Mouse (Mus musculus) heart, adult 2 months (tissue): ENCODE data around the gene Mdfi. TPM values are rescaled to one million over a fixed set of nuclear protein-coding genes. Genes with fewer than 3 reads are reported as not detected.

ENCODE experiments used
- DNase-seq, 2 experiments: peaks; one replicate each; pipeline ENCODE4 v3.0.0; 2021
- H3K27ac ChIP-seq: fragments of 200-600 bp; 2 replicates; pipeline ENCODE4 v1.8.1; 2022
- H3K27me3 ChIP-seq: fragments of 200-500 bp; 2 replicates; pipeline ENCODE4 v1.6.1; 2012; ENCODE audit warnings: mild to moderate bottlenecking, low read length, inconsistent platforms, mixed read lengths; ENCODE audit not compliant: control insufficient read depth, insufficient read depth
- H3K36me3 ChIP-seq: fragments of 200-500 bp; 2 replicates; pipeline ENCODE4 v1.6.1; 2012; ENCODE audit warnings: low read length, inconsistent platforms; ENCODE audit not compliant: control insufficient read depth, insufficient read depth
- H3K4me1 ChIP-seq: fragments of 200-500 bp; 2 replicates; pipeline ENCODE4 v1.6.1; 2011; ENCODE audit warnings: low read length; ENCODE audit not compliant: control insufficient read depth, insufficient read depth
- H3K4me3 ChIP-seq: fragments of 200-600 bp; 2 replicates; pipeline ENCODE4 v1.8.1; 2022
- H3K79me2 ChIP-seq: fragments of 200-500 bp; replicated peaks from 2 replicates; pipeline ENCODE4 v1.6.1; 2012; ENCODE audit warnings: mild to moderate bottlenecking, inconsistent platforms, low read length, moderate library complexity, mixed read lengths; ENCODE audit not compliant: control insufficient read depth, insufficient read depth
- H3K9ac ChIP-seq: fragments of 200-500 bp; 2 replicates; pipeline ENCODE4 v1.6.1; 2012; ENCODE audit warnings: low read depth, mild to moderate bottlenecking, control low read depth, inconsistent platforms, low read length, mixed read lengths
- CTCF ChIP-seq: fragments of 200-600 bp; IDR thresholded peaks from 2 replicates; pipeline ENCODE4 v1.8.1; 2022; ENCODE audit warnings: antibody characterized with exemption, mild to moderate bottlenecking, moderate library complexity
- EP300 ChIP-seq: fragments of 200-500 bp; IDR thresholded peaks from 2 replicates; pipeline ENCODE4 v1.6.1; 2011; ENCODE audit warnings: low read depth, low read length, control low read depth; ENCODE audit not compliant: insufficient read depth
- POLR2A ChIP-seq: fragments of 200-500 bp; IDR thresholded peaks from 2 replicates; pipeline ENCODE4 v1.6.1; 2011; ENCODE audit warnings: mild to moderate bottlenecking, low read depth, low read length, control low read depth; ENCODE audit not compliant: insufficient read depth
- WGBS: fragments of 180-500 bp; shearing (Covaris S2); methylation state at CpG from one replicate; pipeline ENCODE4 v1.1.7; 2018; 5-methylcytosine and 5-hydroxymethylcytosine counted together
- intact Hi-C: fragments of 180-260 bp; cut with DNase I; formaldehyde crosslinking; loops from one replicate; pipeline ENCODE4 v1.15.1; 2025
- polyA plus RNA-seq: library from polyadenylated mRNA; depleted of rRNA; stranded (reverse); fragments of >200 nt; gene quantifications from 2 replicates; pipeline ENCODE4 v1.2.3, GENCODE M21; 2012
- total RNA-seq, 2 experiments: library from RNA; stranded (reverse); gene quantifications; 2 replicates each; pipeline ENCODE4 v1.2.3; 2021

Mdfi gene
- total and polyA plus RNA-seq, 3 experiments = 1.8 to 11.1 (median 2.0) TPM

DNA sequence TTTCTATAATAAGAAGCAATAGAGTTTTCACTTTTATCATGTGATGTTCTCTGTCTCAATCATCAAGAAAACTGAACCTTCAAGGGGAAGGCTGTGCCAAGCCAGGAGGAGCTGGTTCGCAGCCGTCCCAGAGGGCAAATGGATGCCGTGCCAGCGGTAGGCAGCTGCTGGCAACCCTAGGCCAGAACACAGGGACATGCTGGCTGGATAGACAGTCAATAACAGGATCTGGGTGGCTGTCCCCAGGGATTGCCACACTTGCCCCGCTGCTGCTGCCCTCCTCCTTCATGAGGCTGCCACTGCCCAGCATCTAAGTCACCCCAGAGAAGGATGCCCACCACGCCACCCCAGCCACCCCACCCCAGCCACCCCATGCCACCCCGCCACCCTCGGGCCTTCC, 7.0 kb upstream of the Mdfi start:
- 81% methylated on average over 8 of the region's 8 CpGs for WGBS
- intact Hi-C loops = no loop called here
- H3K4me1 ChIP-seq = peaks cover 8% of the 10 kb centered on the region
- no peaks in the 10 kb centered on the region for H3K27me3 ChIP-seq
- no peak overlapping the region for H3K27ac ChIP-seq
- no peak for DNase-seq
- no peak overlapping the region for H3K9ac ChIP-seq
- TF ChIP-seq POLR2A = no peak
- no peak for TF ChIP-seq EP300
- no peak for TF ChIP-seq CTCF
- H3K79me2 ChIP-seq = no peaks in the 10 kb centered on the region
- no peak overlapping the region for H3K4me3 ChIP-seq
- H3K36me3 ChIP-seq = no peaks in the 10 kb centered on the region

DNA sequence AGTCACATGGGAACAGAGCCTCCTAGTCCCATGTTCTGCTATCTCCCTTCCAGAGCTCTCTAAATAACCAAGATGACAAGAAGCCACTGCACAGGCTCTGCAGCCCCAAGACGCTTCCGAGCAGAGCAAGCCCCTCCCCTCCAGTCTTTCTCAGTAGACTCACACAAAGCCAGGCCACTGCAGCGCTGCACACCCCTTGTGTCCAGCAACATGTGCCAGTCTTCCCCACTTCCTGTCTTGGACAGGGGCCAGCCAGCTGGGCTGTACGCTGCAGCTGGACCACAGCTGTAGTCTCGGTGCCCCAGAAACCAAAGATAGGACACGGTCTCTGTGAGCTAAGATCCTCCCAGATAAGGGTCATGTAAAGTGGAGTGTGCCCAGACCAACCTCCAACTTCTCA, 3.3 kb upstream of the Mdfi start:
- no peaks in the 10 kb centered on the region for H3K79me2 ChIP-seq
- peaks cover 5% of the 10 kb centered on the region for H3K4me1 ChIP-seq
- no peak for DNase-seq
- H3K9ac ChIP-seq = no peak overlapping the region
- H3K27ac ChIP-seq = no peak overlapping the region
- WGBS = 14% methylated on average over 6 of the region's 6 CpGs
- no peaks in the 10 kb centered on the region for H3K27me3 ChIP-seq
- intact Hi-C loops = no loop called here
- TF ChIP-seq CTCF (no peak), EP300 (no peak), POLR2A (no peak)
- no peak overlapping the region for H3K4me3 ChIP-seq
- H3K36me3 ChIP-seq = no peaks in the 10 kb centered on the region

DNA sequence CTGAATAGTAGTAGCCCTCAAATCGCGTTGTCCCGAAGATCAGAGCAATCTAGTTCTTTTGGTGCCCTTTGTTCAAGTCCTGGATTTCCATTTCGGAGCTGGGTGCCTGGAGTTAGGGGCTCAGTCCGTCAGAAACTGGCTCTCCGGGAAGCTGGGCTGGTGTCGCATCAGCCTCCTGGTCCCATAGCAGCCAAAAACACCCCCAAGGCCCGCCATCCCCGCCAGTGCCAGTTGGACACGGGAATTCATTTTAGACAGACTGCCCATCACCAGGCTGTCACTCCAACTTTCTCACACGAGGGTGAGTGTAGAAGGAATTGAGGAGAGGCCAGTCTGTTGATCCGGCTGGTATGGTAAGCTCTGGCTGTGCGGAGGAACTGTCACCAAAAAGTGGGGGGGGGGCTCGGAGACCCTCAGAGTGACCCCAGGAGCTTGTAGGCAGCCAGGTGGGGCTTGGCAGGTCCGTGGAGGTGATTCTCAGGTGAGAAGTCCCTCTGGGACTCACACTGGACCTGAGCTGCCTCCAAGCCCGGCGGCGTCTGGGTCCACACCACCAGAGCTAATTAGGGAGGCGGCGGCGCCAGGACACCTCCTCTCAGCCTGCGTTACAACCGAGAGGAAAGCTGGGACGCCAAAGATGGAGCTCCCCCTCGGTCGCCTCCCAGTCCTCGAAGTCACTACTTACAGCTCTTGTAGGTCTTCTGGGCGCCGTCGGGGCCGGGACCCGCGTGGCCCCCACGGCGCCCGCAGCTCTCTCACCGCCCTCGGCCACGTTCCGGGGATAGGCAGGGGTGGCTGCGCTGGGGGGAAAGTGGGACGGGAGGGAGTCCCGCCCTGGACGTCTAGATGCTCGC, 636 bp downstream of the Mdfi start:
- intact Hi-C loops = no loop called here
- Histone ChIP-seq H3K4me1 (no peaks in the 10 kb centered on the region), H3K36me3 (no peaks in the 10 kb centered on the region), H3K4me3 (peak overlapping the region; percentile 56), H3K9ac (peak overlapping the region; percentile 54), H3K79me2 (no peaks in the 10 kb centered on the region), H3K27me3 (no peaks in the 10 kb centered on the region), H3K27ac (no peak overlapping the region)
- no peak for DNase-seq
- WGBS = 2% methylated on average over 45 of the region's 45 CpGs
- TF ChIP-seq CTCF (no peak), EP300 (no peak), POLR2A (no peak)

DNA sequence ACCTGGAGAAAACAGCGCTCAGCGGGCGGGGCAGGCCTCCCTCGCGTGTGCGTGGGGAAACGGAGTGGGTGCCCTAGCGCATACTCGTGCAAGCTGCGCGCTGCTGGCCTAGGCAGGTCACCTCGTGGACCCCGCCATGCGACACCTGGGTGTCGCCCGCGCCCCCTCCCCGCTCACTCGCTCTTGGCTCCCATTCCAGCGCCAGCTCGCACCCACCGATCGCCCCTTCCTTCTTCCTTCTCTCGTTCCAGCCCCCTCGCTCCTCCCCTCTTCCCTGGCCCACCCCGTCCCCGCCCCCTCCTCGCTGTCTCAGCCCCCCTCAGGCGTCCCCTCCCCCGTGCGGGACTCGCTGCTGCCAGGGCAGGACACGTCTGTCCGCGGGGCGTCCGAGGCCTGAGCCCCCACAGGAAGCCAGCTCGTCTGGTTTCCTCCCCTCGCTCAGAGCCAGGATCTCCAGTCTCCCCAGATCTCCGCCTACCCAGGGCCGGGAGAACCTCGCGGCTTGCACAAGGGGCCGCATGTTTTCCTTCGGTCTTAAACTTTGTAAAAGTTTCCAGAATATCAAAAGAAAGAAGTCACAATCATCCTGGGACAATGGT, 1.4 kb downstream of the Mdfi start:
- Histone ChIP-seq H3K27ac (peak overlapping the region; percentile 41), H3K4me1 (no peaks in the 10 kb centered on the region), H3K4me3 (peak overlapping the region; percentile 56), H3K27me3 (no peaks in the 10 kb centered on the region), H3K9ac (peak overlapping the region; percentile 54), H3K79me2 (no peaks in the 10 kb centered on the region), H3K36me3 (no peaks in the 10 kb centered on the region)
- DNase-seq = peak; percentile 54 to 60
- intact Hi-C loops = no loop called here
- WGBS = under 1% methylated on average over 41 of the region's 45 CpGs
- TF ChIP-seq EP300 = no peak
- TF ChIP-seq POLR2A = no peak
- TF ChIP-seq CTCF = no peak

- Histone ChIP-seq H3K9ac (peak overlapping the region; percentile 54), H3K27ac (peak overlapping the region; percentile 41), H3K27me3 (no peaks in the 10 kb centered on the region), H3K79me2 (no peaks in the 10 kb centered on the region), H3K4me1 (no peaks in the 10 kb centered on the region), H3K4me3 (peak overlapping the region; percentile 56), H3K36me3 (no peaks in the 10 kb centered on the region)
- intact Hi-C loops = no loop called here
- no peak for DNase-seq
- 20% methylated on average over 17 of the region's 17 CpGs for WGBS
- no peak for TF ChIP-seq POLR2A
- TF ChIP-seq EP300 = no peak
- TF ChIP-seq CTCF = no peak
These were observed 1.9 kb downstream of the Mdfi start for GRCm38 (mm10) chr17:47832501-47833028.

DNA sequence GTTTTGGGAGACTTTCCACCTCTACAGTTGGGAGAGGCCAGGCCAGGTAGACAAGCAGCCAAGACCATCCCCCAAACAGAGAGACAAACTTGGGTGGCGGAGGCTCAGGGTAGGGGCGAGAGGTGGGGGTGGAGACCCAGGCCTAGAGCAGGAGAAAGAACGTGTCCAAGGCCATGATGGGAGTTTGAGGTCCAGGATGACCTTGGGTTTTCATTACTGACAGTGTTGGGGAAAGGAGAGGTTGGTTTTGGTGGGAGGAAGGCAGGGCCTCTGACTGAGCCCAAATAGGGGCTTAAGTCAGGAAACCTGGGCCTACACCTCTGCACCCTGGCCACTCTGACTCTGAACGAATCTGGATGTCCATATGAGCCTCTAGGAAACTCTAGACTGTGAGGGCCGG, 2.7 kb downstream of the Mdfi start:
- 74% methylated on average over 5 of the region's 5 CpGs for WGBS
- Histone ChIP-seq H3K27me3 (no peaks in the 10 kb centered on the region), H3K27ac (no peak overlapping the region), H3K4me3 (no peak overlapping the region), H3K9ac (no peak overlapping the region), H3K79me2 (no peaks in the 10 kb centered on the region), H3K4me1 (no peaks in the 10 kb centered on the region), H3K36me3 (no peaks in the 10 kb centered on the region)
- no peak for TF ChIP-seq POLR2A
- TF ChIP-seq EP300 = no peak
- TF ChIP-seq CTCF = no peak
- no peak for DNase-seq
- intact Hi-C loops = no loop called here
